Mouse (Mus musculus): ENCODE data around the gene Ppp1r37.
A peak's percentile ranks its signal among the peaks of the same experiment; 100 is the strongest.
"Not testable (repeated sequence)": the region's sequence is repeated elsewhere in the genome, so short reads cannot be mapped to it uniquely, and the experiment has no call there.

Gene Ppp1r37

DNA sequence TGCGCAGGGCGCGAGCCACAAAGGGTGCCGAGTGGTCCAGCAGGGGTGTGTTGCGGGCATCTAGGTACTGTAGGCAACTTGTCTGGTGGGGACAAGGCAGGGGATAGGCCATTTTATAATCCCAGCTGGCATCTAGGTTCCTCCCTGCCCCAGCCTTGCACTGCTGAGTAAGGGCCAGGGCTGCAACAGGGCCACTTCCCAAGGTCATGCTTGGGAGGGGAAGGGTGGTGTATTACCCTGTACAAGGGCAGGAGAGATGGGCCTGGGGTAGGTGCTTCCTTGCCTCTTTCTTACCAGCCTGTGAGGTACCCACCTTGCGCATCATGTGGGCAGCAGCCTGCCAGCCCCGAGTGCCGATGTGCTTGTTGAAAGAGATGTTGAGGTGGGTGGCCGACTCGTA lies 28.2 kb downstream of the Ppp1r37 start:
- DNase-seq (ENCODE audit: low spot score) = no peak

DNA sequence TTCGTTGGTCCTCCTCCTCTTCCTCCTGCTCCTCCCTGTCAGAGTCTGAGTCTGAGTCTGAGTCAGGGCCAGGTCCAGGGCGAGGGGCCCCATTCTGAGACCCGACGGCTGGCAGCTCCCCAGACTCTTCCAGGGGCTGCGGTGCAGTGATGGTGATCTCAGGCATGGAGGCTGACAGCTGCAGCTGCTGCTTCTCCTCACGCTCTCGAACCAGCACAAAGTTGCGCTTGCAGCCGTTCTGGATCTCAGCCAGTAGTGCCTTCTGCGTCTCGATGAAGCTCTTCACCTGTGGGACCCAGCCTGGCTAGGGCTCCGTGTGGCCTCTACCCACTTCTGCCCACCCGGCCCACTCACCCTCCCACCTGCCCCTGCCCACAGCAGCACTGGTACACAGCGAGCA lies 30.6 kb downstream of the Ppp1r37 start:
- DNase-seq (ENCODE audit: low spot score) = no peak

DNA sequence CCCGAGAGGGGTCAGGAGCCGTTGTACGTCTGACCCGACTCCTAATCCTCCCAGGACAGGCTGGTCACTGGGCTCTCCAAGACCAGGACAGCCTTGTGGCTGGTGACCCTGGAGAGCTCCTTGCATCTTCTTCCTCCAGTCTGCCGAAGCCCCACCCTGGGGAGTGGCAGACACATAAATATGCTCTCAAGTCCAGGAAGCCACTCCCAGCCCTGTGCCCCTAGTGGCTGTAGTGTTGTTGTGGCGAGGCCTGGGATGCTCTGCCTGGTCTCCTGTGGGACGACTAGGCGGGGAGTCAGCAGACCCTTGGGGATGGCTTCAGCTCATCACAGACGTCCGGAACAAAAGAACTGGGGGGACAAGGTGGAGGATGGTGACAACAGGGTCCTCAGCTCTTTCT lies 31.8 kb downstream of the Ppp1r37 start:
- DNase-seq (ENCODE audit: low spot score) = no peak

DNA sequence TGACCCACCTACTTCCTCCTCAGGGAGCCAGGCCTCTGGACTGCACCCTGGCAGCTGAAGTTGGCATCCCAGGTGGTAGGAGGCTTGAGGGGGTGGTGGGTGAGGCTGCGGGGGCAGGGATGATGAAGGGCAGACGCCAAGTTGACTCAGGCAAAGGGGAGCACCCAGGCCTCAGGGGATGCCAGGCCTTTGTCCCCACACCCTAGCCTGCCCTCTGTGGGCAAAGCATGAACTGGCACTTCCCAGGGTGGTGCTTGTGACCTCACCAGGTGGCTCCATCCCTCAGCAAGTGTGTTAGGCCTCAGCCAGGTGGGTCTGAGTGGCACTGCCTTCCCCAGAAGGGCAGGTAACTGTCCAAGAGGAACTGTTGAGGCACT lies 37.8 kb downstream of the Ppp1r37 start:
- DNase-seq (ENCODE audit: low spot score) = no peak

DNA sequence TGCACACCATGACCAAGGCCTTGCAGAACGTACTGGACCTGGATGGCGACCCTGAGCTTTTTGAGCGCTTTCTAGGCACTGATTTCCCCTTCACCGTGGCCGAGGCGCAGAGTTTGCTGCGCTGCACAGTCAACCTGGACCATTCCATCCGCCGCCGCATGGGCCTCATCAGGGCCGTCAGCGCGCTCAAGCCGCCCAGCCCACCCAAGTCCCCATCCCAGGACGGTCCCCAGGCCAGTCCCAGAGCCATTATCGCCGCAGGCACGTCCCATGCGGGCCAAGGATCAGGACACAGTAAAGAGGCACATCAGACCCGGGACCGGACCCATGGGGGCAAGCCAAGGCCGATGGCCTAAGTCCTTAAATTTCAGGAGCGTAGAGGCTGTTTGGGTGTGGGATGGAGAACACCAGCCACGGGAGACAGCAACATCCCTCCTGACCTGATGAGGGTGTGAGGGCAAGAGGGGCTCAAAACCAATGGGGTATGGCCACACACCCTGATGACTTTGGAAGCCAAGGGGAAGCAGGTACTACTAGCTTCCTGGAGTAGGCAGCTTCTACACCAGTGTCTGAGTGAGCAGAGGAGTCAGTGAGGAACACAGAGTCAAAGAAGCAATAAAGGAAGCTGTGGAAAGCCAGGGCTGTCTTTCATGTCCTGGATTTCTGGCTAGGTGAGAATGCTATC lies 38.3 kb downstream of the Ppp1r37 start:
- no peak for DNase-seq (ENCODE audit: low spot score)

DNA sequence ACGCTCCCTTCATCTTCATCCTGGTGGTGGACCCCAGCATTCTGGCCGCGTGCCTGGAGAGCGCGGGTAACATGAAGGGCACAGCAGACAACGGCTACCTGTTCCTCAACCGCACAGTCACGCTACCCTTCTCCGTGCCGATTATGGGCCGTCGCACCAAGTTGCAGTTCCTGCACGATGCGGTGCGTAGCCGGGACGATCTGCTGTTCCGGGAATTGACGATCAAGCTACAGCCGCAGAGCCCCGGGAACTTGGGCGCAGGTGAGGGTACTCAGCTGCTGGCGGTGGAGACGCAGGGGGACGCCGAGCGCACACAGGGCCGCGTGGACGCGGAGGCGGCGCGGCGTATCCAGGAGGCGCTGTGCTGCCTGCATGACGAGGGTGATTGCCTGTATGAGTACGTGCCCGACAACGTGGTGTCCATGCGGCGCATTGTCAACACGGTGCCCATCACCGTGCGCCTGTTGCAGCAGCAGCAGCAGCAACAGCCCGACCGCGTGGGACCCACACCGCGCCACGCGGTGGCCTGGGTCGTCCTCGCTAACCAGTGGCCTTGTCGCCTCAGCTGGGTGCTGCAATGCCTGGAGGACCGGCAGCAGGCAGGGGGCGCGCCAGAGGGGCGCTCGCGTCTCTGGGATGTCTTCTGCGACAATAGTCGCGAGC lies 39.0 kb downstream of the Ppp1r37 start:
- no peak for DNase-seq (ENCODE audit: low spot score)

DNA sequence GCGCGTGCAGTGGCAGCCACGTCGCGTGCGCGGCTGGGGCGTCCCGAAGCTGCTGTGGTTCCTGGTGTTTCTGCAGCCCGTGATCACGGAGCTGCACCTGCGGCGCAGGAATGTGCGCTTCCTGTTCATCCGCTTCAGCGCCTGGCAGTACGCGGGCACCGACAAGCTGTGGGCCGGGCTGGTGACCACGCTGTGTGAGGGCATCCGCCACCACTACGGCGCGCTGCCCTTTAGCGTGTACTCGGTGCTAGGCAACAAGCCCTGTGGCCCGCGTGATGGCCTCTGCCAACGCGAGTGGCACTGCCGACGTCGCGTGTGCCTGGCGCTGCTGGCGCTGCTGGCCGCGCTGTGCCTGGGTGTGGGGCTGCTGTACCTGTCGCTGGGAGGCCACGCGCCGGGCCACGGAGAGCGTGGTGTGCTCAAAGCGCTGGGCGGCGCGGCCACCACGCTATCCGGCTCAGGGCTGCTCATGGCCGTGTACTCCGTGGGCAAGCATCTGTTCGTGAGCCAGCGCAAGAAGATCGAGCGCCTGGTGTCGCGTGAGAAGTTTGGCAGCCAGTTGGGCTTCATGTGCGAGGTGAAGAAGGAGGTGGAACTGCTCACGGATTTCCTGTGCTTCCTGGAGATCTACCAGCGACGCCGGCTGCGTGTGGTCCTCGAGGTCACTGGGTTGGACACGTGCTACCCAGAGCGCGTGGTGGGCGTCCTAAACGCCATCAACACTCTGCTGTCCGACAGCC lies 39.7 kb downstream of the Ppp1r37 start:
- no peak for DNase-seq (ENCODE audit: low spot score)

DNA sequence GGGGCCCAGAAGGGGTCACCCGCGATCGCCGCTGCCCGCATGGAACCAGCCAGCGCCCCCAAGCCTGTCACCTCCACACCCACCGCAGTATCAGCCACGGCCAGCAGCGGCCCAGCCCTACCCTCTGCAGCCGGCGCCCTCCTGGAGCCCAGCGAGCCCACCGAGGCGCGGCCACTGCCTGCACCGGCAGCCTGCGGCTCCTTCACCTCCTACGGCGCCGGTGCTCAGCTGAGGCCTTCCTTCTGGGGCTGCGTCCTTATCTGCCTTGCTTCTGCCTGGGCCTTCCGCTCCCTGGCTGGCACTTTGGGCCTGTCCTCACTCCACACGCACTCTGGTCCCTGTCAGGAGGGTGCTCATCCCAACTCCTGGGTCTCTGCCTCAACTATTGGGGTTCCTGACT lies 42.8 kb downstream of the Ppp1r37 start:
- no peak for DNase-seq (ENCODE audit: low spot score)

DNA sequence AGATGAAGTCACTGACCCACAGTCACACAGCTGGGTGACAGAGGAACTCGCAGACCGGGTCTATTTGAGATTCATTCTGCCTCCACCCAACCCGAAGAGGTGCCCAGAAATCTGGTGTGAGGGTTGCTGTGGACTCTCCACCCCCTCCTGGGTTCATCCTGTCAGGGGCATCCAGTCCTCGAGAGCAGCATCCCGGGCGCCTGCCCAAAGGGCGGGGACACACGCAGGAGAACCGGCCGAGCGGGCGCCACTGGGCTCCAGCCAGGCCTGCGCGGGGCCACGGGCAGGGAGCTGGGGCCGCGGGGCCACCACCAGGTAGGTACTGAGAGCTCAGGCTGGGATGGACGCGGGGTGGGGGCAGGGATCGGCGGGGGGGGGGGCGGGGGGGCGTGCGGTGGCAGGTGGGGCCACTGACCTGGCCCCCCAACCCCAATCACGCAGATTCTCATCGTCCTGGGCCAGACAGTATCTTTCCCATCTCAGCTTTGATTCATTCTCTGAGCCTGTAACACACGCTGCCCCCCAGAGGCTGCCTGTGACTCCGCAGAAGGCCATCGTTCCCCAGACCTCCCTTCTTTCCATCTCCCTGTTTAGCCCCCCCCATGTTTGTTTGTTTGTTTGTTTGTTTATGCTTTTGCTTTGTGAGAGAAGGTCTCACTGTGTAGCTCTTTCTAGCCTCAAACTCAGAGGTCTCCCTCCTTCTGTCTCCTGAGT lies 45.1 kb downstream of the Ppp1r37 start, which contains the start of gene Nkpd1:
Gene Nkpd1 (plus strand): TSS at position 187 of the 714 bp plus-strand sequence.
- DNase-seq (ENCODE audit: low spot score) = no peak

DNA sequence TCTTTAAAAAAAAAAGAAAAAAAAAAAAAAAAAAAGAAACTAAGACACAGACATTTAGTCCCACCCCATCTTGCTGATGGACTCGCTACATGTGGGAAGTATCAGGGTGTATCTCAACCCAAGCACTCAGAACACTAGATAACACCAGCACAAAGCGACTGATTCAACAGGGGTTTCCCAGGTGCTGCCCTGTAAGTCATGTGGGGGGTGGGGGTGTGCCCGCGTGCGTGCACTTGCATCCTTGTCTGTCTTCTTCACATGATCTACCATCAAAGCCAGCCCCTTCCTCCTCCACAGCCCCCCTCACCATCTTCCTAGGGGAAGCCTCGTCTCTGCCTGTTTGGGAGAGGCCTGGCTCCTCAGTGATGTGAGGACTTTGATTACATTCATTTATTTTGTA lies 50.5 kb downstream of the Ppp1r37 start:
- no peak for DNase-seq (ENCODE audit: low spot score)

DNA sequence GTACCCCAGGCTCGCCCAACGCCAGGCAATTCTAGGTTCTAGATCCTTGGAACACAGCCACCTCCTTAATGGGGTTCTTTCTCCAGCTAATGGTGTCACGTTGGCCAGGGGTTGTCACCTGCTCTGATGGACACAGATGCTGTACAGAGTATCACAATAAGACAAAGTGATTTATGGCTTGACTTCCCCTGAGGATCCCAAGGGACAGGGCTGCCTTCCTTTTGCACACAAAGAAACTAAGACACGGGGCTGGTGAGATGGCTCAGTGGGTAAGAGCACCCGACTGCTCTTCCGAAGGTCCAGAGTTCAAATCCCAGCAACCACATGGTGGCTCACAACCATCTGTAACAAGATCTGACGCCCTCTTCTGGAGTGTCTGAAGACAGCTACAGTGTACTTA lies 50.9 kb downstream of the Ppp1r37 start:
- DNase-seq (ENCODE audit: low spot score) = not testable (repeated sequence)

DNA sequence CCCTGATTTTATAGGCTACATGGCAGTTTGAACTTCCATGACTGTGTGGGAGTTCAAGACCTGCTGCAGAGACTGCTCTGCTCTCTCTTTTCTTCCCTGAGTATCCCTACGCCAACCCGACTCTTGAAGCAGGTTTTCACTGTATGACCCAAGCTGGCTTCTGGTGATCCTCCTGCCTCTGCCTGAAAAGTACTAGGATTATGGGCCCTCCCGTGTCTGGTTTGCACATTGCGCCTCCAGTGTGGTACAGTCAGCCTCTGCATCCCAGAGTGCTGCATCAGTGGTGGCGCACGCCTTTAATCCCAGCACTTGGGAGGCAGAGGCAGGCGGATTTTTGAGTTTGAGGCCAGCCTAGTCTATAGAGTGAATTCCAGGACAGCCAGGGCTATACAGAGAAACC lies 53.1 kb downstream of the Ppp1r37 start:
- no peak for DNase-seq (ENCODE audit: low spot score)

DNA sequence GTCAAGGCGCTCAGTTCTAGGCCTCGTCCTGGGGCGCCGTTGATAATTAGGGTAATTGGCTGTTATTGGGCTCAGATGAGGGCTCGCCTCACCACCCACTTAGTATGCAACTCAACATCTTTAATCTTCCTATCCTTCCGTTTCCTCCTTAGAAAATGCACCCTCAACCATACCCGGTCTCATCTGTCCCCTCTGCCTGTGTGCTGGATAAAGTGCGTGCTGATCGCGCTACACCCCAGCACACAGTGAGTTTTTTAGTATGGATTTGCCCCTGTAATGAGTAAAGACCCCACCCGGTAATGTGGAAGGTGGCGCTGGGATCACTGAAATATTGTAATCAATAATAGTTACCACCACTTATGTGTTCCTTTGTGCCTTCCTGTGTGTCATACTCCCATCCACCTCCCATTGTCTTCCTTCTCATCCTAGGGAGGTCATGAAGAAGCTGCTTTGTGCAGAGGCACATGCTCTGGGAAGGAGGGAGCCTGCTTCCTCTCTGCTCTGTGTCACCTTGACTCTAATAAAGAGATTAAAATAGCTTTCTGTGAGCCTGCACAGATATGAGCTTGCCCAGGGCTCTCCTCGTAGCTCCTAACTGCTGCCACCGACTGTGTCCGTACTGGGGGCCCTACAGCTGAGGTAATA lies 53.8 kb downstream of the Ppp1r37 start:
- peak; percentile 22 for DNase-seq (ENCODE audit: low spot score)

DNA sequence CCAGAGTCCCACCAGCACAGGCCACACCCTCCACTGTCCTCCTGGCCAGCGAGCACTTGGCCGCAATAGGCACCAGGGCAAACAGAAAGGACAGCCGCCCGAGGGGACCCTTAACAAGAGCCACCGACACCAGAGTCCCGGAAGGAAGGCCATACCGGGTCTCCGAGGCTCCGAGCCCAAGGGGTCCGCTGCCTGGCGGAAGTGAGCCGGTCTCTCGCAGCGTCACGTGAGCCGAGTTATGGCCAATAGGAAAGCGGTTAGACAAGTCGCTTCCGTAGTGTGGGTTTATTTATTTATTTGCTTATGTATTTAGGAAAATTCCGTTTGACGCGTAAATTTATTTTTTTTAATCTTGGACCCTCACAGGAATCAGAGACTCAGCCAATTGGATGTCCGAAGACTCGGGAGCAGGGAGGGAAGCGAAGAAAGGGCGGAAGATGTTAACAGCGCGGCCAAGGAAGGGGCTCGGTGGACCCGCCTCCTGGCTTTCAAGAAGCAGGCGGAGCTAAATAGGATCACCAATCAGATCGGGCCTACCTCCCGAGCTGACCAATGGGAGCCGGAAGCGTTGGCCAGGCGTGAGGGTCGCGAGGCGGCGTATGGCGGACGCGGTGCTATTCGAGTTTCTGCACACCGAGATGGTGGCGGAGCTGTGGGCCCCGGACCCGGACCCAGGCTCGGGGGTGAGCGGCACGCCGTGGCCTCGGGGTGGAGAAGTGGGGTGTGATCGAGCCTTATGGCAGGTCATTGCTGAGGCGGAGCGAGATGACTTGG lies 54.5 kb downstream of the Ppp1r37 start, which contains the start of the genes Bloc1s3 and Trappc6a:
Gene Bloc1s3 (minus strand): TSS at position 218 of the 774 bp plus-strand sequence.
Gene Trappc6a (plus strand): TSS at position 246 of the 774 bp plus-strand sequence.
- DNase-seq (ENCODE audit: low spot score) = peak; percentile 93

DNA sequence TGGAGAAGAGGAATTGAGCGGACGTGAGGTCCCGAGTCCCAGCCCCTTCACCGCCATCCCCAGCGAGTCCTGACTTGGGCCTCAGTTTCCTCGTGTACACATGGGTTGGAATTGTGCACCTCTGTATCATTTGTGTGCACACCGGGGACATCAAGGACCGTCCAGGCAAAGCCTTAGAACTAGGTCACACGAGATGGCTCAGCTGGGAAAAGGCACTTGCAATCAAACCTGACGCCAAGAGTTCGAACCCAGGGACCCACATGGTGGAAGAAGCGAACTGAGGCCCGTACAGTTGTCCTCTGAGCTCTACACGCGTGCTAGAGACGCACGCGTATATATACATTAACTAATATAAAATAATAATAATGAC lies 55.3 kb downstream of the Ppp1r37 start:
- peak; percentile 32 for DNase-seq (ENCODE audit: low spot score)

DNA sequence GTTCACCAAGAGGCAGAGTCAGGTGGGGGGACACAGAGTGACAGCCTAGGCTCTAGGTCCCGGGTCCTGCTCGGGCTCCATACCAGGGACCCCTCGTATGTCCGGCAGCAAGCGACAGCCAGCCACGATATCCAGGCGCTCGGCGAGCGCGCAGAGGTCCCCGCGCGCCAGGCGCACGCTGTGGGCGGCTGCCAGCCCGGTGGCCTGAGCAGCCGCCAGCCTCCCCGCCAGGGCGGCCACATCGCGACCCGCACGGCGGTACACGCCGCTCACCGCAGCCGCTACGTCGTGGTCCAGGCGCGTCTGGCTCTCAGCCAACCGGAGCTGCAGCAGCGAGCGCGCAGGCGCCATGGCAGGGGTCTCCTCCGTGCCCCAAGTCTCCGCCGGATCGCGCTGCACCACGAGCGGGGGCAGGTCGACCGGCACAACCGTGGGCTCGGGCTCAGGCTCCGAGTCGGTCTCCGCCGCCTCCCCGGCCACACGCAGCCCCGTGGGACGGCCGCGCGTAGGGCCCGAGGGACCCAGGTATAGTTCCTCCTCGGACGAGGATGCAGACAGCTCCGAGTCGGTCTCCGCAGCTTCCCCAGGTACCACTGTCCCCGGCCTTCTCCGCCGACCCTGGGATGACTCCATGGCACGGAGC lies 55.8 kb downstream of the Ppp1r37 start:
- DNase-seq (ENCODE audit: low spot score) = no peak

DNA sequence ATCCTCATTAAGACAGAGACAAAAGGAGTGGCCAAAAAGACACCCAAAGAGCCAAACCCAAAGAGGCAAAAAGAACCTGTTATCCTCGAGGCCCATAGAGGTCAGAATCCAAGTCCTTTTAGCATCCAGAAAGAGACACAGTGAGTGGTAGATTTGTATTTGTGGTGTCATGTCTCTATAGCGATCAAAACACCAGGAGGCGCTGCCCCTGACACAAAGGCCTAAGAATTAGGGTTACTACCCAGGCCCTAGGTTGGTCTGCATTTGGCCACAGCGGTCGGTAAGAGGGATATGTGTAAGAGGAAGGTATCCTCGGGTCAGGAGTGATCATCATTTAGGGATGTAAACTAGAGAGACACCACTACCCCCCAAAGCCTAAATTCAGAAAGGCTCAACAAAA lies 56.5 kb downstream of the Ppp1r37 start:
- peak; percentile 53 for DNase-seq (ENCODE audit: low spot score)

DNA sequence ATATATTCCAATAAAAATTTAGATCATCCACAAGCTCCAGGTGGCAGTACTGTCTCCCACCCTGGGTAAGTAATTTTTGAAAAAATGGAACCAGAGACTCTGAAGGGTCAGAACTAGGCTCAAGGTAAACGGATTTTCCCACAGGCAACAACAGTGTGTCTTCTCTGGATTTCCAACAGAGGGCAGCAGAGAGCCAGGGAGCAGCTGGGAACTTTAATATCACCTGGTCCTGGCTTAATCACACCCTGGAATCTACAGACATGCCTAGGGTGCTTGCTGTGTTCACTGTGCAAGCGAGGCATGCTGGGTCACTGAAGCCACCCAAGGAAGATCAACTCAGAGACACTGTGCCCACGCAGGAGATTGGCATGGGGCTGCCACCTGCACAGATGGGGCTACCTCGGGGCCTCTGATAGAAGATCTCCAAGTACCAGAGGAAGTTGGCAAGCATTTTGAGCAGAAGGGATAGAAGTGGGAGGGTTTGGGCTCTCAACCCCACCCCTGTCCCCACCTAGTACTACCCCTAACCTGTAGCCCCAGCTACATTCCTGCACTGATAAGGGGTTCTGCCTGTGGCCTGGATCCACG lies 59.3 kb downstream of the Ppp1r37 start:
- peak; percentile 65 for DNase-seq (ENCODE audit: low spot score)

DNA sequence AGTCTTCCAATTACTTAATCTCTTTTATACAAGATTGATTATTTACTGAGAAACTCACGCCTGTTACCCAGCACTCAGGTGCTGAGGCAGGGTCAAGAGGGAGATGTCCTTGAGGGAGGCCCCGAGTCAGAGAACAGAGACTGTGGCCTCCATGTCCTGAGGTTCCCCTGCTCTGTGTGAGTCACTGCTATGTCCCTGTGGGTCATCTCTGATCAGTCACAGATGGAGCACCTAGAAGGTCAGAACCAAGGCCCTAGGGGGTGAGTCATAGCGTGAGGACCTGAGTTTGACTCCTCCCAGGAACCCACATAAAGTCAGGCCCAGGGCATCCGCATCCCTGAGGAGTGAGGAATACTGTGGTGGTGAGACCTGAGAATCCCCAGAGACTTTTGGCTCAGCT lies 61.2 kb downstream of the Ppp1r37 start:
- DNase-seq (ENCODE audit: low spot score) = no peak

Measured in c-Kit-positive CD71-positive TER-119-positive erythroid progenitor cells, embryonic 14.5 days (primary cell).